Mouse (Mus musculus) monocyte, adult 5-6 weeks (primary cell): ENCODE results near the gene Col20a1. TPM values are rescaled to one million over a fixed set of nuclear protein-coding genes. Genes with fewer than 3 reads are reported as not detected.

ENCODE experiments used
- ATAC-seq: fragments of 153-309, 156-312 bp; replicated peaks from 2 replicates; pipeline ENCODE4 v1.8.0; 2017; ENCODE audit warnings: mild to moderate bottlenecking; ENCODE audit not compliant: low TSS enrichment, insufficient number of reproducible peaks, severe bottlenecking, poor library complexity, low FRiP score
- total RNA-seq: library from RNA; stranded (forward); fragments of 200-1000, 200-491, 200-594 nt; gene quantifications from 3 replicates; pipeline ENCODE4 v1.2.3, GENCODE M21; 2017

Col20a1 gene
- 0.68 to 1.5 TPM (median 1.1 TPM) in 3 replicates for total RNA-seq

DNA sequence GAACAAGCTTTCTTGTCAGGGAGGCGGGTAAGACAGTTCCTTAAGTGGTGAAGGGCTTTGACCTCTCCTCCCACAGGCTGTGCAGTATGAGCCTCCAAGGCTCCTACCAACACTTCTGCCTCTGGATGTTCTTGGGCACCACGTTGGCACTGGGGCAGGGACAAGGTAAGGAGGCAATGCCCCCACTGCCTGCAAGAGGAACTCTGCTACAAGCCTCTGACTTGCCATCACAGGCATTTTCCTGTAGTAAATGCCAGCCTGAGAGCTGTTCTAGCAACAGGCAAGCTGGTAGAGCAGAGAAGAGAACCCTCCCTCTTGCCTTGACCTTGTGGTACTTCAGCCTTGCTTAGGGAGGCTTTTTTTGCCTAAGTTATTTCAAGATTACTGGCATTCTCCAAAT, at the start of gene Col20a1:
TSS of gene Col20a1 (plus strand) at position 87 of the 400 bp plus-strand sequence.
- no peak for ATAC-seq

- ATAC-seq = no peak
These were observed 46.1 kb upstream of the Col20a1 start for GRCm38 (mm10) chr2:180940187-180940586.

DNA sequence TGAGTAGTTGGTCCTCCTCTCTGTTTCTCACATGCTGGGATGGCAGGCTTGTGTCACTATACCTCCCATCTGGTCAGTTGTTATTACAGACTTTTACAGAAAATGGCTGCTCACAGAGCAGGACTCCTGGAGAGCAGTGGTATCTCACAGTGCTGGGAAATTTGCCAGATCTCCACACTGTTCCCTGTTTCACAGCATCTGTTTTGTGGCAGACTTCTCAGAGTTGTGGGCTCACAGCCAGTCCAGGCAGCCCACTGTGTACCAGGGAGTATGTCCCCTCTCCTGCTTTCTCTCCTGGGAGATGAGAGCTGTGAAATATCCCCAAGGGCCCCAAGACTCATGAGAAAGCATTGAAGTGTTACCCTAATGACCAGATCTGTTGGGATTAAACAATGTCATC, 44.5 kb upstream of the Col20a1 start:
- no peak for ATAC-seq

DNA sequence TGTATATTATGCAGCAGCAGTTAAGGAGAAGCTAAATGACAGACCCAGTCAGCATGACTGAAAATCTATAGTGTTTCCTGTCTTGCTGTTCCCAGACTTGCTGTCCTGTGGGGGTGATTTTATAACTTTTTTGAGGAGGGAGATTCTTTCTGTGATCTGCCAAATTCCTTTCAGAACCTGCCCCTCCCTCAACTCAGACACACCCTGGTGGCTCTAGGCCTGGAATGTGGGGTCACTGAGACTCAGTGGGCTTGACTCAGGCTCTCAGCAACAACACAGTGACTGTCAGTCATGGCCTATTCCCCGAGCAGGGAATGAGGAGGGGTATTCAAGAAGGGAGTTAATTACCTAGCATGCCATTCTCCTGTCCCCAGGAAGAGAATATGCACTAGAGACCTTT, 36.4 kb upstream of the Col20a1 start:
- no peak for ATAC-seq

- ATAC-seq = no peak
These were observed 33.6 kb upstream of the Col20a1 start for GRCm38 (mm10) chr2:180952731-180953171.

DNA sequence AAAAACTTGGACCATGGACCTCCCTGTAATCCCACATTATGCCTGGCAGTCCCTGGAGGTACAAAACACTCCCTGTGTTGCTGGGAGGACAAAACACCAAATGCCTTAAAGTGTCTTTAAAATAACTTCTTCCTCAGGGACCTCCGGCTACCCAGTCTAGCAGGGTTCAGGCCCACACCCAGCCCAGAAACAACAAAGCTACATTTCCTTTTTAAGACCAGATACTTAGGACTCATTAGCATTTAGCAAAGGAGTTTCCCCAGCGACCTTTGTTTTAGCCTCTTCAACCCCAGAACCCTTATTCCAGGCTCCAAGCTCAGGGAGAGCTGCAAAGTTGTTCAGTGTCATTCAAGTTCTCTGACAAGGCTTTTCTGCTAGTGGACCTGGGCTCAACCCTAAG, 32.7 kb upstream of the Col20a1 start:
- ATAC-seq = no peak

GRCm38 (mm10) chr2:180954061-180955047, 32.0 kb upstream of the Col20a1 start, which contains the start of gene Nkain4:
TSS of gene Nkain4 (minus strand) at chr2:180954699.
- no peak for ATAC-seq

- no peak for ATAC-seq
These were observed 26.7 kb upstream of the Col20a1 start for GRCm38 (mm10) chr2:180959605-180960004.

DNA sequence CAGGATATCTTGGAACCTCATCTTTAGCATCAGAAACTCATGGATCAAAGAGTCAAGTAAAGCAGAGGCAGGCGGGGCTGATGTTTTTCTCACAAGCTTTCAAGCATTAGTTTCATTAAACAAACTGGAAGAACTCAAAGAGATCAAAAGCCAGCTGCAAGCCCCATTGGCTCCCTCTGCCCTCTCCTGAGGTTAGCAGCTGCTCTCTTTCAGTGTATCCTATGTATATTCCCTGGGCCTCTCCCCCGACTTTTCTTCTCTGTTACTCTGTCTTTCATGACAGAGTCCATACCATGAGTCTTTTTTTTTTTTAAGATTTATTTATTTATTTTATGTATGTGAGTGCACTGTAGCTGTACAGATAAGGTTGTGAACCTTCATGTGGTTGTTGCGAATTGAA, 26.1 kb upstream of the Col20a1 start:
- no peak for ATAC-seq

DNA sequence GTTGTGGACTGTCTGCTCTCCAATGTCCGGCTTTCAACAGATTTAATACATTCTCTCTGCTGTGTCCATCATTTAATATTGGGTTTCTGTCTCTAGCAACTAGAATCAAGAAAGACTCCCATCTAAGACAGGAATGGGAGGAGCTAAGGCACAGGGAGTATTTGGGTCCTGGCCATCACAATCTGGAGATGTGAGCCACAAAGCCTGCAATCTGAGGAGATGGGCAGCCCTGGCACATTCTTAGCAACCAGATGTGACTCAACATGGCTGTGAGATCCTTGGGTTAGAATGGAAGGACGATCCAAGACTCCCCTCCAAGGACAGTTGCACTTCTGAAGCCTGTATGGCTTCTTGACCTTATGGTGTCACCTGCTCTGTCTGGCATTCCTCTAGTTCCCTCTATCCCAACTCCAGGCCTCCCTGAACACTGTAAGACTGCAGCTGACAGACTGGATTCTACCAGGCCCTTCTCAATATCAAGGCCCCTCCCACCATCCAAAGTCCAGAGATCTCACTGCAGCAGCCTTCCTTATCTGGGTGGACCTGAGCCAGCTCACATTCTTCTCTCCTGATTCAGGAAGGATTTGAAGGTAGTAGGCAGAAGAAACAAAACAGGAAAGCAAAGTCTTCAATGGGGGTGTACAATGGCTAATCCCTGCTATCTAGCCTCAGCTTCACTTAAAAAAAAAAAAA, 23.6 kb upstream of the Col20a1 start:
- no peak for ATAC-seq

DNA sequence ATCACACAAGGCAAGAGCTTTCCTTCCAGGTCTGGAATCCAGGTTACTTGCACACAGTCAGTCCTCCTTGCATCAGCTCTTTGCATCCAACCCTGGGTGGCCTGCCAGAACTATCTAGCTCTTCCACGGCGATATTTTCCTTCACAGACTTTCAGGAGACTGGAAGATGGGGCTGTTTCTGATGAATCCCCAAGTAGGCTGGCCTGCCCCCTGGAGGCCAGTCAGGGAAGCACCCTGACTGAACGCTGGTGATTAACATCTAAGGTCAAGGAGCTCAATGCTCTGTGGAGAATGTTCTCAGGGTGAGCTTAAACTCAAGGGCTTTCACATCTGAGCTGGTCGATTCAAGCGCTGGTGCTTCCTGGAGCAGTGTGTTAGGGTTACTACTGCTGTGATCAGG, 22.4 kb upstream of the Col20a1 start:
- ATAC-seq = peak; percentile 72

- no peak for ATAC-seq
These were observed 20.0 kb upstream of the Col20a1 start for GRCm38 (mm10) chr2:180966092-180966882.

GRCm38 (mm10) chr2:180967010-180967763, 19.1 kb upstream of the Col20a1 start, which contains the start of gene Arfgap1:
TSS of gene Arfgap1 (plus strand) at chr2:180967225.
- ATAC-seq = peak; percentile 83

- no peak for ATAC-seq
These were observed 5.2 kb upstream of the Col20a1 start for GRCm38 (mm10) chr2:180981133-180981532.

- ATAC-seq = no peak
These were observed 700 bp upstream of the Col20a1 start for GRCm38 (mm10) chr2:180985635-180986034.

- ATAC-seq = no peak
These were observed 666 bp downstream of the Col20a1 start for GRCm38 (mm10) chr2:180987001-180987400.

GRCm38 (mm10) chr2:180987432-180988030, 1.2 kb downstream of the Col20a1 start:
- ATAC-seq = no peak
